Mouse (Mus musculus): ENCODE measurements around the gene Smad9.

The Smad9 gene

DNA sequence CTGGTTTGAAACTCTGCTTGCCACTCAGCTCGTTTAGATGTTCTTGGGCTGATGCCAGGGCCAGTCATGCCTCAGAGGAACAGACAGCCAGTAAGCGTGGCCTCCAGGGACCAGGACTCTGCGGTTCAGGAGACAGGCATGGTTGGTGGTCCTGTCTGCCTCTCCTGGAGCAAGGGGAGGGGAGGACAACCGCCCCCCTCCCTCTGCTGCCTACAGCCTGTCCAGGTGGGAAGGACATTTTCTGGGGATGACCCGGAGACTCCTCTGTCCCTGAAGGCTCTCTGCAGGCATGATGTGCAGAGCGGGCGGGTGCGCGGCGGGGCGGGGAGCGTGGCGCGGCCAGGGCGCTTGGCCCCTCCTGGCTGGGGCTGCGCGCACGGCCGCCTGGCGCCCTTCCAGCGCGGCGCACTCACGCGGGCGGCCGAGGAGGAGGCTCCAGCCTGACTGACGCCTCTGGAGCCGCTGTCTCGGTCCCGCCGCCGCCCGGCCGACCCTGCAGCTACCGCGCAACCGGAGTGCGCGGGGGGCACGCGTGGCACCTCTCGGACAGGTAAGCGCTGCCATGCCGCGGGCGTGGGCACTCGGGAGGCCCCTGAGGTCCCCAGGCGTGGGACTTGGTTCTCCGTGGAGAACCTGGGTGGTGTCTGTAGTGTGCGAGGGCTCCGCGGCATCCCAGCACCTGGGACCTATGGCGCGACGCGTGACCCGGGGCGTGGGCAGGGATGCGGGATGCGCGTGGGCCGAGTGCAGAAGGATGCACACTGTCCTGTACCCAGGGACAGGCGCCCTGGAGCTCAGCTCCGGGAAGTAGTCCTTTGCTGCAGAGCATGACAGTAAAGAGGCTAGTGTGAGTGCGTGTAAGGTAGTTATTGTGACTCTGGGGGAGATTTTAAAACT, at the start of gene Smad9:
TSS of gene Smad9 (plus strand) at position 438 of the 897 bp plus-strand sequence.
- peak; percentile 71 for DNase-seq (ENCODE audit: low spot score)

GRCm38 (mm10) chr3:54708972-54709371, 46.4 kb upstream of the Smad9 start:
- DNase-seq (ENCODE audit: low spot score): no peak

GRCm38 (mm10) chr3:54714253-54714652, 41.1 kb upstream of the Smad9 start, which contains the start of gene Gm21958:
Gene Gm21958, minus strand, starts transcription at chr3:54714353.
- no peak for DNase-seq (ENCODE audit: low spot score)

GRCm38 (mm10) chr3:54715461-54715860, 39.9 kb upstream of the Smad9 start:
- no peak for DNase-seq (ENCODE audit: low spot score)

GRCm38 (mm10) chr3:54717348-54717747, 38.0 kb upstream of the Smad9 start:
- no peak for DNase-seq (ENCODE audit: low spot score)

DNA sequence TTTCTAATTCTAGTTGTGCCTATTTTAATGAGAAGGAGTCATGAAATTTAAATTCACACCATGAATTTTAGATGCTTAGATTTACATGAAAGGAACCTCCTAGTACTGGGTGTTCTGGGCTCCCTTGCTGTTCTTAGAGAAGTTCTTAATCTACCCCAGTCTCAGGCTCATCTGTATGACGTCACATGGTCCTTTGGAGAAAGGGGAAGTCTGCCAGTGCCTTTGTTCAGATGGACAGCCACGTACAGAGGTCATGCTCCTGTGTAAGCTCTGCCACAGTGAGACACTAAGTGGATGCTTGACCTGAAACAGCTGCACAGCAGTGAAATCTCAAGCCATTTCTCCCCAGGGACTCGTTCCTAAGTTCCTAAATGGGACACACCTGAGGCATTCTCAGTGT, 36.4 kb upstream of the Smad9 start:
- DNase-seq (ENCODE audit: low spot score): no peak

DNA sequence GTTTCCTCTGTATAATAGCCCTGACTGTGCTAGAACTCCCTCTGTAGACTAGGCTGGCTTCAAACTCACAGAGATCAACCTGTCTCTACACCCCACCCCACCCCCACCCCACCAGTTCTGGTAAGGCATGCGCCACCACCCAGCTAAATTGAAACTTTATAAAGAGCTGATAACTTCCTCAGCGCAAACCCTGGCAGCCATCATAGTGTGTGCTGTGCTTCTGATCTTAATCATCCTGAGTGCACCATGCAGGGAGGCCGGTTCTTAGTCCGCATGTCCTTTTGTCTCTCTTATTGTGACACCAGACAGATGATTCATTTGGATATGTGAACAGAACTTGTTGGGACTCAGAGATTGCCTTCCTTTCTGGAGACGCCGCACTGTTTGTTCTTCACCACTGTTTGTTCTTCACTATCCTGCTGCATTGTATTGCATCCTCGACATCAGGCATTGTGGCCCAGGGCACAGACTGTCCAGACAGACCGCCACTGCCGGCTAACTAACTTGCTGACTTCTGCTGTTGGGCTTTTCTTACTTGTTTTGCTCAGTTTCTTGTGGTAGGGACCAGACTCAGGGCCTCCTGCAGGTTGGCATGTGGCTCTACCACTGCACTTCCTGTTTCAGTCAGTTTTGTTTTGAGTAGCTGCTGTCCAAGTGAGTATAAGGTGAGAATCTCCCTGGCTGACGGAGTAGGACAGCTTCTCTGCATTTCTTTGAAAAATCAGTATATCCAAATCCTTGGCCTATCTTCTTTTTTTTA, 31.5 kb upstream of the Smad9 start:
- no peak for DNase-seq (ENCODE audit: low spot score)

GRCm38 (mm10) chr3:54725344-54725743, 30.0 kb upstream of the Smad9 start:
- no peak for DNase-seq (ENCODE audit: low spot score)

DNA sequence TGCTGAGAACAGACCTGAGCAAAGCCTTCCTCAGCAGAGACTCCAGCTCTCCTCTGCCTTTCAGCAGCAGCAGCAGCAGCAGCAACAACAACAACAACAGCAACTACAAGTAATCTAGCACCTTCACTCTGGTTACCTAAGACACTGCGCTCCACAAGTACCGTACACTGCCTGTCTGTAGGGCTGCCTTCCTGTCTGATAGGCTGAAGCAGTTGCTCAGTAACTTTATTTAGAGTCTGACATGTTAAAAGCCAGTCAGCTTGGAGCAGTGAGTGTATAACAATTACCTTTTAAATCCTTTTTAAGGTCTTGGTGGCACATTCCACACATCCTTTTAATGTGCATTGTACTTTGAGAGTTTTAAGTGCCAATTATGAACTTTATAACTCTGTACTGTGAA, 27.8 kb upstream of the Smad9 start:
- no peak for DNase-seq (ENCODE audit: low spot score)

DNA sequence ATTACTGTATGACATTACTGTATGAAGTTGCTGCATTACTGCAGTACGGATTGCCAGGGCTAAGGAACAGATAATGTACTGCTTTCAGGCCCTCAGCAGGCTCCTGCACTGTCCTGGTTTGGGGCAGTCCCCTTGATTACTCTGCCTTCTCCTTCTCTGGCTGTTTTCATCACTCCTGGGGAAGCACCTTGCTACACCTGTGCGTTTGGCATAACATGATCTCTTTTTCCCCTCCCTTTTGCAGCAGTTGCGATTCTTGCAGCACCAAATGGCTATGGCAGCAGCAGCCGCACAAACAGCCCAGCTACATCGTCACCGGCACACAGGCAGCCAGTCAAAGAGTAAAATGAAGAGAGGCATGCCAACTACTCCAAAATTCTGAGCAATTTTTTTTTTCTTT, 27.3 kb upstream of the Smad9 start:
- no peak for DNase-seq (ENCODE audit: low spot score)

GRCm38 (mm10) chr3:54731626-54732150, 23.7 kb upstream of the Smad9 start:
- no peak for DNase-seq (ENCODE audit: low spot score)

GRCm38 (mm10) chr3:54732371-54732770, 23.0 kb upstream of the Smad9 start:
- DNase-seq (ENCODE audit: low spot score): no peak

GRCm38 (mm10) chr3:54734411-54735246, 20.8 kb upstream of the Smad9 start:
- peak; percentile 91 for DNase-seq (ENCODE audit: low spot score)

GRCm38 (mm10) chr3:54735247-54736046, 19.9 kb upstream of the Smad9 start, which contains the start of the genes Exosc8 and Alg5:
Gene Exosc8, minus strand, starts transcription at chr3:54735393.
Gene Alg5, plus strand, starts transcription at chr3:54735539.
- peak; percentile 67 for DNase-seq (ENCODE audit: low spot score)

DNA sequence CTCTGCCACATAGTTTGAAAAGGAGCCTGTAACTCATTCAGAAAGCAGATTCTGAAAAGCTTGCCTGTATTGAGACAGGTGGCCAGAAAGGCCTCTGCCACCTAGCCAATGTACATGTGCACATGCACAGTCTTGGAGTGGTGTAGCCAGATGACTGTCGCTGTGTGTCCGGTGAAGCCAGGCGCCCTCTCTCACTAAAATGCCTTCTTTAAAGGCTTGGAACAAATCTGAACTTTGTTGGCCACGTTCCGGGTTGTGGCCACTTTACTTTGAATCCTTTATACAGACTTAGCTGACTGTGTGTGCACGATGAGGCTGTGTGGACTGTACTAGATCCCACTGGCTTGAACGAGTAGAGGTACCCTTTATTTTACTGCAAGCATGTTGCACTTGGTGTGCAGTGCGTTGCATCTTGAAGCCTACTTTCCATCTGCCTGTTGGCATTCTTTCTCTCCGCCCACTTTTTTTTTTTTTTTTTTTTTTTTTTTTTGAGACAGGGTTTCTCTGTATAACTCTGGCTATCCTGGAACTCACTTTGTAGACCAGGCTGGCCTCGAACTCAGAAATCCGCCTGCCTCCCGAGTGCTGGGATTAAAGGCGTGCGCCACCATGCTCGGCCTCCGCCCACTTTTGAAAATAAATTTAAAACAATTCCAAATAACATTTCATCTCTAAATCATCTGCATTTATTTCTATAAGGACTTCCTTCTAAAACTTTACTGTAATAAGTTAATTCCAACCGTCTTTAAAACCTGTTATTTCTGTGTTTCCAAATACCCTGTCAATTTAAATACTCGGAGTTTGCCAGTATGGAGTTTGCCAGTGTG, 19.1 kb upstream of the Smad9 start:
- peak; percentile 26 for DNase-seq (ENCODE audit: low spot score)

GRCm38 (mm10) chr3:54737317-54737716, 18.1 kb upstream of the Smad9 start:
- DNase-seq (ENCODE audit: low spot score): no peak

DNA sequence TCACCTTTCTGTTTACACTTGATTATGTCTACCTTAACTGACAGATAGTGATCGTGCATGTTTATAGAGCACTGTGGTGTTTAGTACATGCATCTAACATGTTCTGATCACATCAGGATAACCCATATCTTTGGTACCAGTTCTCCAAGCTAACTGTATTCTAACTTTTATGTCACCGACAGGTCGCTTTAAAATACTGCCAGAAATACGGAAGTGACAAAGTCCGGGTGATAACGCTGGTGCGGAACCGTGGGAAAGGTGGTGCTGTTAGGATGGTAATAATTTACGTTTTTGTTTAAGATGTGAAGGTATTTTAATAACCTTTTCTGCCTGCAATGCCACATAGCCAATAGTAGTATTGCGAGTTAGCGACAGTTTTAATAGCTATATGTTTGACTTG, 13.4 kb upstream of the Smad9 start:
- DNase-seq (ENCODE audit: low spot score): no peak

DNA sequence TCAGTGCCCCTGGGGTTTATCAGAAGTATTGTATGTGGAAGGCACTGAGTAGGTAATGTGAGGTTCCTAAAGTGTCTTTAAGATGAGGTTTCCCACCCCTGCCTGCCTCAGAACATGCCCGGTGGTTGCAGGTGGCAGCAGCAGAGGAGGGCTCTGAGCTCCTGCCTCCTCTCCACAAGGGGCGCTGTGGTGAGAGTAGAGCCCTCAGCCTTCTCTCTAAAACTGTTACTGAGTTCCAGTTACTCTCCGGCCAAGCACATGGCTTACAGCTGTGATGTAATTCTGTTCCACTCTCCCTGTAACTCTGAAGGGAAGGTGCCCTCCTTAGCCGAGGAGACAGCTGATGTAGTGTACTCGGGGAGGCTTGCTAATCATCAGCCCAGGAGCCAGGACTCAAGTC, 9.6 kb upstream of the Smad9 start:
- peak; percentile 36 for DNase-seq (ENCODE audit: low spot score)

- no peak for DNase-seq (ENCODE audit: low spot score)
Measured at GRCm38 (mm10) chr3:54753411-54753810, 2.0 kb upstream of the Smad9 start.

GRCm38 (mm10) chr3:54756058-54756457, 676 bp downstream of the Smad9 start:
- peak; percentile 57 for DNase-seq (ENCODE audit: low spot score)

Measured in embryo, embryonic 10 days (tissue).